Mouse (Mus musculus): ENCODE data around the gene B3glct.

The B3glct gene

DNA sequence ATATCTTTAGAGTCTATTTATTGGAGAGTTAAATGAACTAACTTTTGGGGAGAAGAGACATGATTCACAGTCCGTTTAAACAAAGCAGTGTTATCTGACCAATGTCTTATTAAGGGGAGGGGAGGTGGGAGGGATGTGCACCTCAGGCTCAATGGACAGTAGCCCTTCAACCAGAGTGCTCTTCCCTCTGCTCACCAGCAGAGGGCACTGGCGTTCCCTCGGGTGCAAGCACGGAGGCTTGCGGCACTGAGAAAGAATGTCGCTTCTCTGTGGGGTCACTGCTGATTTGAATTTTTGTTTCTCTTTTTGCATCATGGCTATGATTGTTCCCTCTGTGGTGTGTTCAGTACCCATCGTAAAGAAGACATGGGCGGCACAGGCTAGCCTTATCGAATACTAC lies 67.0 kb downstream of the B3glct start:
- in situ Hi-C loops (cut with MboI, MseI): no loop called here

DNA sequence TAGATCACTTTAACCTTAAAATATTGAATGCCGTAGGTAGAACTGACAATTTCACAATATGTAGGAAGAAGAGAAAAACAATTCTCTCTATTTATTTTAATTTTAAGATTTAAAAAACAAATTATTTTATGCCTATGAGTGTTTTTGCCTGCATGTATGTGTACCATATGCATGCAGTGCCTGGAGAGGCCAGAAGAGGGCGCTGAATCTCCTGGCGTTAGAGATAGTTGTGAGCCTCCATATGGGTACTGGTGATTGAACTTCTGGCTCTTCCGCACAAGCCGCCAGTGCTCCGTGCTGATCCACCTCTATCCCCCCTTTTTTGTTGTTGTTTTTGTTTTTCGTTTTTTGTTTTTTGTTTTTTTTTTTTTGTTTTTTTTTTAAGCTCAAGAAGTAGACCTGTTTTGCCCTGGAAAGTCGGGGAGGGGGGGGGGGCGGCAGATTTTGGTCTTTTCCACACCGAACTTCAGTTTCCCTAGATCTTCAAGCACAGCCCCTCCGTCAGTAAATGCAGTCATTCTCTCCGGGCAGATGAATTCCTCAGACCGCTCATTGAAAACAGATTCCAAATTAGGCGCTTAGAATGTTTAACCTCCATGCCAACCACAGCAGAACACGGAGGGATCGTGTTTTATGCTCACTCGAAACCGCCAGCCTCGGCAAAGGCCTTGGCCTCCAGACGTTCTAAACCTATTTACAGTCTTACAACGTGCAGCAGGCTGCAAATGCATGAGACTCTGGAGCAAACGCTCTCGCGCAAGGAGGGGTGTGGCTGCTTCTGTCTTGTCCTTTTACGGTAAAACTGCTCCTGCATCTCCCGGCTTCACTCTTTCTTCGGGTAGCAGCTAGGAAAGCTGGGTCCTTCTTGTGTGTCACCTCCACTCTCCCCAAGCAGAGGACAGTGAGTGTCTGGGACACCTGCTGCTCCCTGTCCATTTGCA lies 70.9 kb downstream of the B3glct start:
- in situ Hi-C loops (cut with MboI, MseI): no loop called here

DNA sequence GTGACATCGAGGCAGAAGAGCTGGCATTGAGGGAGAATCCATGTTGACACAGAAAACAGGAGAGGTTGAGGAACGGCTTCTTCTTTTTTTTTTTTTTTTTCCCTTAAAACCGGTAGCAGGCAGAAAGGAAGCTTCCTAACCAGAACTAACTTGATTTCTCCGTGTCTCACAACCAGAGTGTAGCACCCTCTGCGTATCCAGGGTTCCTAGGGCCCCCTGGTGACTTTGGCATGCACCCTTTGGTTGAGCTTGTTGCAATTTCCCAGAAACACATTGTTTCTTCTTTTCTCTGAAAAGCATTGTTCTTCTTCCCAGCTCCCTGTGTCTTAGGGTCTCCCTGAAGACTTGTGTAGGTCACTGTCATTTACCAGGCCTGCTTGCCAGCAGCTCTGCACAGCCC lies 73.8 kb downstream of the B3glct start:
- in situ Hi-C loops (cut with MboI, MseI): no loop called here

DNA sequence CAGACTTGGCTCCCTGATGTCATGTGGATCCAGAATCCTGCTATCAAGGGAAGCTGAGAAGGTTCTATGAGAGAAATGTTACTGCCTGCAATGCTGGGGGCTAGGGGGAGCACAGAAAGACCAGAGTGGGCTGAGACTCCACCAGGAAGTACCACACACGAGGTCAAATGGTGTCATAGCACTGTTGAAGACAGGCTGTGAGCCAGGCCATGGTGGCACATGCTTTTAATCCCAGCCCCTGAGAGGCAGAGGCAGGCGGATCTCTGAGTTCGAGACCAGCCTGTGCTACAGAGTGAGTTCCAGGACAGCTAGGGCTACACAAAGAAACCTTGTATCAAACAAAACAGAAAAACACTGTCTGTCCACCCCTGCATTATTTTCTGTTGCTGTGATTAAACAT lies 75.0 kb downstream of the B3glct start:
- in situ Hi-C loops (cut with MboI, MseI): no loop called here

DNA sequence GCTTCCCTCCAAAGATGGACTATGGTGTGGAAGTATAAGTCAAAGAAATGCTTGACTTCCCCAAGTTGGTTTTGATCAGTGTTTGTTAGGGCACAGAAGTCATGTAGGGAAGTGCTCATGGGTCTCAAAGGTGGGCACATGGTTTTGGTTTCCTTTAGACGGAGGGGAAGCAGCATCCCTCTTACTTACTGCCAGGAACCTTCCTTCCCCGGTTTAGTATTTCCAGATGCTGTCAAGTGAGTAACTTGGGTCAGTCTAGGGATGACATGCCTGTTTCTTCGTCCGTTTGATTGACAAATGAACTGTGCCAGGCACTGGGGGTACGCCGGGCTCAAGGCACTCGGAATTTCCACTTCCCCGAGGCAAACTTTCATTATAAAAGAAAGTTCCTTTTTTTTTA lies 89.1 kb downstream of the B3glct start:
- in situ Hi-C loops (cut with MboI, MseI): no loop called here

DNA sequence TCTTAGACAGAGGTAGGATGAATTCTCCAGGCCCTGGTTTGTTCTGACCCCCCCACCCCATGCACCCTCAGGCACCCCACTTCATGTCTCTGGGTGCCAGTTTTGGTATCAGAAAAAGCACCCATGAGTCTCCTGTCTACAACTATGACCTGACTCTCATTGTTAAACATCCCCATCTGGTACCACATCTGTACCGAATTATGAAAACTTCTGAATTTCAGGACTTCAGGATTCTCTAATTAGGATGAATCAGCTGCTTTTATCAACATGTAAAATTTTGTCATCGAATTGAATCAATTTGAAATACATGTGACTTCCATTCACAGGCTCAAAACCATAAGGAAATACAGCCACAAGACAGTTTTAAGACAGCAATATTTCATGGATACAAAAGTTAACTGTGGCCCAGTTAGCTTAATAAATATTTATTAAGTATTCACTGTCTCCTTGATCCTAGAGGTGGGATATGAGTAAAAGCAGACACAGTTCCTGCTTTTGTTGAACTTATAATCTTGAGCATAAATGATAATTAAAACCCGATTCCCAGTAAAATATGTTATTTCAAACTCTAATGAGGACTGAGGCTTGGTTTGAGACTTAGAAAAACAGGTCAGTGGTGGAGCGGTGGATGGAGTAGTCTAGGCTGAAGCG lies 89.7 kb downstream of the B3glct start:
- in situ Hi-C loops (cut with MboI, MseI): no loop called here

DNA sequence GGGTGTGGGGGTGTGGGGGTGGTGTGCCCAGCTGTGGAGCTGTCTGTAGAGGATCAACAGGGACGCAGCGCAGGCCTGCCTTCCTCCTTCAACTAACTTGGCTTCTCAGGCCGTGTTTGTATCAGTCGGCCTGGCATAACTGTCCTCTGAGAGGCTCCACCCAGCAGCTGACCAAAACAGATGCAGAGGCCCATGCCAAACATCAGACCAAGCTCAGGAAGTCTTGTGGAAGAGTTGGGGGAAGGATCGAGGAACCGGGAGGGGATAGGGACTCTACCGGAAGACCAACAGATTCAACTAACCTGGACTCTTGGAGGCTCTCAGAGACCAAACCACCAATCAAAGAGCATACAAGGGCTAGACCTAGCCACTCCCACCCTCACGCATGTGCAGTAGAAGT lies 91.6 kb downstream of the B3glct start:
- in situ Hi-C loops (cut with MboI, MseI): no loop called here

DNA sequence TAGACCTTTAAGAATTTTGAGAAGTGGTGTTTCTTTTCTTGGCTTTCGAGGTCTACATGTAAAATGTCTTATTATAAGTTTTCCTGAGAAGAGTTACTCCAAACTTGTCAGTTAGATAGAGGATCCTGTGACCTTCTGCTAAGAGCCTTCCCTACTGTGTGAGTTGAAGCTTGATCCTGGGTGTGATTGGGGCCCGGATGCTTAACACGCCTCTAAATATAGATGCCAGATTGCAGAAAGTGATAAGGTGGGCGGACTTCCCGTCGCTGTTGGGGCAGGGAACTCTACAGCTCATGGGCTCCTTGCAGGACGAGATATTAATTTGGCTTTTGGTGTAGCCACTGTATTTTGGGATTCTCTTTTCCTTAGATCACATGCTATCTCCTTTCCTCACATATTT lies 98.0 kb downstream of the B3glct start:
- in situ Hi-C loops (cut with MboI, MseI): loop anchor here (5.0 kb wide), 1 partner anchor 44 kb away; no protein-coding TSS in a partner anchor

DNA sequence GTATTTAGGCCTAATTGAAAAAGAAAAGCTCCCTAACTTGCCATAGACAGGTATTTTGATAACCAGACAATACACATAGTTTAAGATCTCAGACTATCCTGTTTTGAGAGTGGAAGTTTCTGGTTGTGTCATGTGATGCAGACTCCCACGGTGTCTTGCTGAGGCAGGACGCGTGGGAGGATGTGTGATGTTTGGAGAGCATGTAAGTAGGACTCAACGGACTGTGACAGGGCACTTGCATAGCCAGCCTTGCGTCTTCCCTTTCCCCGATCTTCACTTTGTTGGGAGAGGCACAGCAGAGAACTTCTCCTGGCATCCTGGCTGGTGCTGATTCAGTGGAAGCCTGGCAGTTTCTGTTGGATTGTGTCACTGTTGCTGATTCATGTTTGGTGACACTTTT lies 101.7 kb downstream of the B3glct start:
- in situ Hi-C loops (cut with MboI, MseI): loop anchor here (5.0 kb wide), 1 partner anchor 47 kb away; no protein-coding TSS in a partner anchor

DNA sequence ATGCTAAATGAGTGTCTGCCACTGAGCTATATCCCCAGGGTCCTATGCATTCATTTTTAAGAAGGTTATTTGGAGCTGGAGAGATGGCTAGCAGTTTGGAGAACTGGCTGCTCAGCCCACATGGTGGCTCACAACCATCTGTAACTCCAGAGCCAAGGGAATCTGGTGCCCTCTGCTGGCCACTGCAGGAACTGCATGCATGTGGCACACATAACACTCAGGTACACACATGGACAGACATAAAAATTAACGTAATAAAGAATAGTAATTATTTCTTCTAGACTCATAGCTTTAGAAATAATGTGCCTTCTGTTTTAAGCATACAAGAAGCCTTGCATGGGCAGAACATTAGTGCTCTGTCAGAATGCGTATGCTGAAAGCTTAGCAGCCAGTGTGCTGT lies 102.4 kb downstream of the B3glct start:
- in situ Hi-C loops (cut with MboI, MseI): no loop called here

DNA sequence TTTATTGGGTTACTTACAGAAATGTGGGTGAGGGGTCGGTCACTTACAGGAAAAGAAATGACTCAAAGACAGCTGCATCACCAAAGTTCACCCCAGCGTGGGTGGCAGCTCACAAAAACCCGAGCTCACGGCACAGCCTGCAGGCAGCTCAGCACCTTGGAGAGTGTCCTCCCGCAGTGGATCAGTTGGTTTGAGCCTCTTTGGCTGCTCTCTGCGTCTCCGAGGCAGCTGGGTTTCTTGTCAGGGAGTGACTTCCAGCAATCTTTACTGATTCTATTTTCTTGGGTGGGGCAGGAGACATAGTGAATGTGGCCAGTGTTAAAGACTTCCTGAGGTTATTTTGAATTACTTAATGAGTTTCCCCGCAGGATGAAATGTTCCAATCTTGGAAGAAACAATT lies 112.1 kb downstream of the B3glct start:
- in situ Hi-C loops (cut with MboI, MseI): no loop called here

DNA sequence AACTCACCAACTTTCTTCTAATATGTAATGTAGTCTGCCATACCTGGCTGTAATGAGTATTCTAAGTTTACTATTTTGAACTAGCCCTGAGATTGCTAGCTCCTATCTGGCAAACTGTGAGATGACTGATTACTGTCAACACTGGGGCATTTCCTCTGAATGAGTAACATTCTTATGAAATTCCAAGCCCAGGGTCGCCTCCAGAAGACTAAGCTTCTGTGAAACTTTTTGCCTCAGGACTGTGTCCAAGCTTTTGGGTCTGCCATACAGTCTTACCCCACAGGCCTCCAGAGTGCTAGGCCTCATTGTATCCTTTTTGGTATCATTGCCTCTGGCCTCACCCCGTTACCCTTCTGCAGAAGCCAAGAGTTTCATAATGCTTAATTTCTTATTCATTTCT lies 132.0 kb downstream of the B3glct start:
- in situ Hi-C loops (cut with MboI, MseI): no loop called here

DNA sequence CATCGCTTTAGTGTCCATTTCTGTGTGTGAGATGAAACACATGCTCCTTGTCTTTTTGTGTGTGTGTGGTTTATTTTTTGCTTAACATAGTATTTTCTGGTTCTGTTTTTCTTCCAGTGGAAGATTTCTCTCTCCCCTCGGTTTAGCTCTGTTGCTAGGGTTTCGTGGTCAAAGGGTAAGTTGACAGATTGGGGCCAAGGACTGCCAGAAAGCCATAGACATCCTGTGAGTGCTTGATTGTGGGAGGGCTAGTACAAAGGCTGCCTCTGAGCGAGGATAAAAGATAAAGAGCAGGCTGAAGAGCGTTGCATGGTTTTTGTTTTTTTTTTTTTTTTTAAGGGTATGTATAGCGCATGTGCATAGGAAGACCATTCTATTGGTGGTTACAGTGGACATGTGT lies 133.8 kb downstream of the B3glct start:
- in situ Hi-C loops (cut with MboI, MseI): no loop called here
